Mouse (Mus musculus): ENCODE measurements around the gene Slc9a3r1. TPM values are rescaled to one million over a fixed set of nuclear protein-coding genes. Genes with fewer than 3 reads are reported as not detected.

Slc9a3r1 gene
- polyA plus RNA-seq, 1 experiment, result 73.8 TPM

DNA sequence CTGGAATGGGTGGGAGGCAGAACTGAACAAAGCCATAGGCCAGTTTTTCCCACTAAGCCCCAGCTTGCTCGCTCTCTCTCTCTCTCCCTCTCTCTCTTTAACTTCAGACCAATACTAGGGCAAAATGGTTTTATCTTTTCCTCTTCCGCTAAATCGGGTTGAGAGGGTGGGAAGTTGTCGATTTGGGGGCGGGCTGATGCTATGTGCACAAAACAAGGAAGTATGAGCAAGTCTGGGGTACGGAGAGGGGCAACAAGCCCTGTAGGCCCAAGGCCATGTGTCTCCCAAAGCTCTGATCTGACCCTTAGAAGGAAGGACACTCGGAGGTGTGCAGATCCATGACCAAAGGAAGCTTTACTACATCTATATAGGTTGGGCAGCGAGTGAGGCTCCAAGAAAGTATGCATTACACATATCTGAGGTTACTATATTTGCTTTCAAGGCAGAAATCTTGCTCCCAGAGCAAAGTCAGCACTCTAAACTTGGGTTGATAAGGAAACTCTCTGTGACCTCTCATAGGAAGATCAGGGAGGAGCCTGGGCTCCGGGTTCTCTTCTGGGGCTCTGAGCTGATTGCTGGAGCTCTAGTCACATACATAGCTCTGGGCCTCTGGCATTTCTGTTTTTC is 1.4 kb upstream of the Slc9a3r1 start:
- TF ChIP-seq POLR2A (IDR thresholded peaks at IDR 0.05; ENCODE audit: extremely low read depth, insufficient read depth, low read length) (no peak), CTCF (IDR thresholded peaks at IDR 0.05; ENCODE audit: extremely low read depth, insufficient read depth, low read length) (no peak)
- H3K4me1 ChIP-seq (ENCODE audit: control insufficient read depth, insufficient read depth, low read length), result no peaks in the 10 kb centered on the region
- no peak overlapping the region for H3K4me3 ChIP-seq (ENCODE audit: insufficient read depth, low read length)
- H3K27ac ChIP-seq (ENCODE audit: insufficient read depth, low read length), result no peak overlapping the region

GRCm38 (mm10) chr11:115162205-115162601 is 938 bp upstream of the Slc9a3r1 start:
- Histone ChIP-seq H3K4me3 (ENCODE audit: insufficient read depth, low read length) (no peak overlapping the region), H3K4me1 (ENCODE audit: control insufficient read depth, insufficient read depth, low read length) (no peaks in the 10 kb centered on the region), H3K27ac (ENCODE audit: insufficient read depth, low read length) (no peak overlapping the region)
- no peak for TF ChIP-seq POLR2A (IDR thresholded peaks at IDR 0.05; ENCODE audit: extremely low read depth, insufficient read depth, low read length)

DNA sequence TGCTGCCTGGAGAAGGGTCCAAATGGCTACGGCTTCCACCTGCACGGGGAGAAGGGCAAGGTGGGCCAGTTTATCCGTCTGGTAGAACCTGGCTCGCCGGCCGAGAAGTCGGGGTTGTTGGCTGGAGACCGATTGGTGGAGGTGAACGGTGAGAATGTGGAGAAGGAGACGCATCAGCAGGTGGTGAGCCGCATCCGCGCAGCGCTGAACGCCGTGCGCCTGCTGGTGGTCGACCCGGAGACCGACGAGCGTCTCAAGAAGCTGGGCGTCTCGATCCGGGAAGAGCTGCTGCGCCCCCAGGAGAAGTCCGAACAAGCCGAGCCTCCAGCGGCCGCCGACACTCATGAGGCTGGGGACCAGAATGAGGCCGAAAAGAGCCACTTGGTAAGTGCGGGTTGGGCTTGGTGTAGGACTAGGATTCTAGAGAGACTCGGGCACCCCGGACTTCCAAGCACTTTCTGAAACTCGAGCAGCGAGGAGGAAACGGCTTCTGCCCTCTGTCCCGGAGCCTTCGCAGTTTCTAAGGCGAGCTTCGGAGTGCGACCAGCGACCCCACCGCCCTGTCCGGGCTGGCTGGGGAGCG is 518 bp downstream of the Slc9a3r1 start:
- H3K4me3 ChIP-seq (ENCODE audit: insufficient read depth, low read length), result peak overlapping the region; percentile 57

GRCm38 (mm10) chr11:115164341-115164975 is 1.3 kb downstream of the Slc9a3r1 start:
- Histone ChIP-seq H3K4me3 (ENCODE audit: insufficient read depth, low read length) (peak overlapping the region; percentile 57), H3K4me1 (ENCODE audit: control insufficient read depth, insufficient read depth, low read length) (no peaks in the 10 kb centered on the region), H3K27ac (ENCODE audit: insufficient read depth, low read length) (peak overlapping the region; percentile 32; the same call in 1 of the 2 replicates)
- no peak for TF ChIP-seq CTCF (IDR thresholded peaks at IDR 0.05; ENCODE audit: extremely low read depth, insufficient read depth, low read length)
- no peak for TF ChIP-seq POLR2A (IDR thresholded peaks at IDR 0.05; ENCODE audit: extremely low read depth, insufficient read depth, low read length)

More for the DNA sequence above, 518 bp downstream of the Slc9a3r1 start:
- TF ChIP-seq POLR2A (IDR thresholded peaks at IDR 0.05; ENCODE audit: extremely low read depth, insufficient read depth, low read length) (no peak), CTCF (IDR thresholded peaks at IDR 0.05; ENCODE audit: extremely low read depth, insufficient read depth, low read length) (no peak)
- Histone ChIP-seq H3K27ac (ENCODE audit: insufficient read depth, low read length) (0 out of 2 replicates have a peak overlapping the region, but pooled peaks have one; percentile 51), H3K4me1 (ENCODE audit: control insufficient read depth, insufficient read depth, low read length) (no peaks in the 10 kb centered on the region)

GRCm38 (mm10) chr11:115164976-115165374 is 1.8 kb downstream of the Slc9a3r1 start:
- Histone ChIP-seq H3K27ac (ENCODE audit: insufficient read depth, low read length) (peak overlapping the region; percentile 32; the same call in 1 of the 2 replicates), H3K4me1 (ENCODE audit: control insufficient read depth, insufficient read depth, low read length) (no peaks in the 10 kb centered on the region), H3K4me3 (ENCODE audit: insufficient read depth, low read length) (peak overlapping the region; percentile 57)
- TF ChIP-seq CTCF (IDR thresholded peaks at IDR 0.05; ENCODE audit: extremely low read depth, insufficient read depth, low read length) (no peak), POLR2A (IDR thresholded peaks at IDR 0.05; ENCODE audit: extremely low read depth, insufficient read depth, low read length) (no peak)

DNA sequence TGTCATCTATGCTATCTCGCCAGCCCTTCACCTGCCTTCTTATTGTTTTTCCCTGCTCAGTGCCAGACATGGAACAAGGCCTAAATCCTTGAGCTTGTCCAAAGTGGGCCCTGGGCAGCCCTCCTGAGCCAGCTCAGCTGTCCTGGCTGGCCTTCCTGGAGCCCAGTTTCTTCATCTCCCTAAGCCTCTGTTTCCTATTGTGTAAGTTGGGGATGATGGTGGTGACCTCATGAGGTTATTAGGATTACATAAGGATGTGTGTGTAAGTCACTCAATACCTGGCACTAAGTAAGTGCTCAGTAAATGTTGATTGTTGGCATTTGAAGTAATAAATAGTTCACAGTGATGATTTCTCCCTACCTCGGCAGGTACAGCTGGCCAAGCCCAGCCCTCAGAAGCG is 3.6 kb downstream of the Slc9a3r1 start:
- TF ChIP-seq CTCF (IDR thresholded peaks at IDR 0.05; ENCODE audit: extremely low read depth, insufficient read depth, low read length), result no peak
- no peak for TF ChIP-seq POLR2A (IDR thresholded peaks at IDR 0.05; ENCODE audit: extremely low read depth, insufficient read depth, low read length)
- Histone ChIP-seq H3K4me3 (ENCODE audit: insufficient read depth, low read length) (no peak overlapping the region), H3K27ac (ENCODE audit: insufficient read depth, low read length) (no peak overlapping the region), H3K4me1 (ENCODE audit: control insufficient read depth, insufficient read depth, low read length) (no peaks in the 10 kb centered on the region)

GRCm38 (mm10) chr11:115167631-115168249 is 4.6 kb downstream of the Slc9a3r1 start:
- no peaks in the 10 kb centered on the region for H3K4me1 ChIP-seq (ENCODE audit: control insufficient read depth, insufficient read depth, low read length)
- TF ChIP-seq POLR2A (IDR thresholded peaks at IDR 0.05; ENCODE audit: extremely low read depth, insufficient read depth, low read length), result no peak
- no peak for TF ChIP-seq CTCF (IDR thresholded peaks at IDR 0.05; ENCODE audit: extremely low read depth, insufficient read depth, low read length)
- H3K27ac ChIP-seq (ENCODE audit: insufficient read depth, low read length), result no peak overlapping the region
- no peak overlapping the region for H3K4me3 ChIP-seq (ENCODE audit: insufficient read depth, low read length)

DNA sequence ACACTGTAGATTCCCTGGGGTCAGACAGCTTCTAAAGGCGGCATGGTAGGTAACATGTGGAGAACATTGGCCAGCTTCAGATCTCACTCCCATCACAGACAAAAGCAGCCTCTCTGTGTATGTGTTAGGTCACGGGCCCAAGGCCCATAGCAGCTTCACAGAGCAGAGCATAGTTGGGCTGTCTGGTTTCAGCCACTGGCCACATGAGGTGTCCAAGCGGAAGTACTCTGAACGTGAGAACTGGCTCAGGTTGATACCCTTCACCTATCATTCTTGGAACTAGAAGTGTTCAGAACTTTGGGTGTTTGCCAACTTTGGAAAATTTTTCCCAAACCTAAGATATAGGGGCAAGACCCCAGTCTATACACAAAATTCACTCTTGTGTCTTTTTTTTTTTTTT is 6.3 kb downstream of the Slc9a3r1 start:
- no peak for TF ChIP-seq CTCF (IDR thresholded peaks at IDR 0.05; ENCODE audit: extremely low read depth, insufficient read depth, low read length)
- TF ChIP-seq POLR2A (IDR thresholded peaks at IDR 0.05; ENCODE audit: extremely low read depth, insufficient read depth, low read length), result no peak
- no peaks in the 10 kb centered on the region for H3K4me1 ChIP-seq (ENCODE audit: control insufficient read depth, insufficient read depth, low read length)
- H3K27ac ChIP-seq (ENCODE audit: insufficient read depth, low read length), result no peak overlapping the region
- no peak overlapping the region for H3K4me3 ChIP-seq (ENCODE audit: insufficient read depth, low read length)

DNA sequence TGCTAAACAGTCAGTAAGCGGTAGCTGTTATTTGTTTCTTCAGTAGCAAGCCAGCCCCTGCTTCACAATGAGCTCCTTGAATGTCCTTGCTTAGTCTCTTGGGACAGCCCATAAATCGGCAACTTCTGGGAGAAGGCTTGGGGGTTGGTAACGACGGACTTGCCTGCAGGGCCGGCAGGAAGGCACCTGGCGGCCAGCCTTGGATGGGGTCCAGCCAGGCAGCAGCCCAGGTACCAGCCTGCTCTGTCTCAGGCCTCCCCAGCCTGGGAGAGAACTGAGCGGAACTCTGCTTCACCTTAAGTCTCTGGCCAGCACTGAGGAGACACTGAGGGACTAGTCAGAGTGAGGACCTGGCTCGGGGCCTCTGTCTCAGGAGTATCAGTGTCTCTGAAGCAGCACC is 8.0 kb downstream of the Slc9a3r1 start:
- TF ChIP-seq CTCF (IDR thresholded peaks at IDR 0.05; ENCODE audit: extremely low read depth, insufficient read depth, low read length) (no peak), POLR2A (IDR thresholded peaks at IDR 0.05; ENCODE audit: extremely low read depth, insufficient read depth, low read length) (no peak)
- no peak overlapping the region for H3K27ac ChIP-seq (ENCODE audit: insufficient read depth, low read length)

More for the DNA sequence above, 8.0 kb downstream of the Slc9a3r1 start:
- no peak overlapping the region for H3K4me3 ChIP-seq (ENCODE audit: insufficient read depth, low read length)
- no peaks in the 10 kb centered on the region for H3K4me1 ChIP-seq (ENCODE audit: control insufficient read depth, insufficient read depth, low read length)

All from cortical plate, adult 2 months (tissue).